Mouse (Mus musculus): ENCODE data around the gene Olfr873.
"Not testable (repeated sequence)": the region's sequence is repeated elsewhere in the genome, so short reads cannot be mapped to it uniquely, and the experiment has no call there.

Olfr873 gene

DNA sequence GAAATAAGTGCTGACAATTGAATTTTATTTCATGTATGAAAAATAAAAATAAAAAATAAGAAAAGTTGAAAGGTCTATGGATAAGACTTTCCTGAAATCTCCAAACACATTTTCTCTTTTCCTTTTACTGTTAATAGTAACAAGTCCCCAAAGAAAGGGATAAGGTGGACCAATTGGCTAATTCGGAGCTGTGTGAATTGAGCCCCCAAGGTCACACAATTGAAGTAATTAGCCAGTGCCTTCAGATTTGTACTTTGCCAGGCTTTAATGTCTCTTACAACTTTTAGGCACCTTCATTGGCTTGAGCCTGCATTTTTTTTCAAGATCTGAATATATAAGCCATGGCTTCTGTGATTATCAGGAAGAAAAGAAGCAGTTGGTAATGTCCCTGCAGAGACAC lies at the start of gene Olfr873:
Gene Olfr873, plus strand, starts transcription at position 301 of the 400 bp plus-strand sequence.
- no peak for DNase-seq (ENCODE audit: low spot score)

DNA sequence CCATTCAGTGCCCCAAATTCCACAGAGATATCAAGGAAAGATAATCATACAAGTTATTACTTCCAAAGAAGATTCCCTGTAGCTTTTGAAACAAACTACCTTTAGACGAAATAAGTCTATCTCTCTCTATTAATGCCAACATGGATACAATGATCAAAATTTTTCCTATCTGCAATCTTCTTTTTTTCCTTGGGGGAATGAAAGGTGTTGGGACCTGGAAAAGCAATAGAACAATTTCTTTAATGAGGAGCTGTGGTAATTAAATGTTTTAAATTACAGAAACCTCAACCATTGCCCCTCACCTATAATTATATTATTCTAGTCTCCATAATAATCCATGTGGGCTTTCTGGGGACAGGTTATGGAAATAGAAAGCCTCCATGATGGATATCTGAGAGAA lies 16.3 kb upstream of the Olfr873 start, which contains the start of gene Olfr39:
Gene Olfr39, plus strand, starts transcription at position 301 of the 400 bp plus-strand sequence.
- no peak for DNase-seq (ENCODE audit: low spot score)

DNA sequence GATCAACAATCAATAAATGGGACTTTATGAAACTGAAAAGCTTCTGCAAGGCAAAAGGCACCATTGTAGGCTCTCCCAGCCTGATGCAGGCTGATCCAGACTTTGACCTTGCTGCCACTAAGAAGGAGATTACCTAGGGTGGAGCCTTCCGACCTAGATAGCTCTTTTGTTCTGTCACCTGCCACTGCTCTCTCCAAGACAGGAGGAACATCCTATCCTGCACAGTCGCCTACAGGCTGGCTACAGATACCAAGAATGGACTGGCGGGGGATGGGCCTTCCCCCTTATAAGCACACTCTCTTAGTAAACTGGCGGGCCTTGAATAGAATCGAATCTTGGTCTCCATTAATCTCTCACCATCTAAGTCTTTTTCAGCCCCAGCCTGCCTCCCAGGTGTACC lies 2.8 kb upstream of the Olfr873 start:
- not testable (repeated sequence) for DNase-seq (ENCODE audit: low spot score)

DNA sequence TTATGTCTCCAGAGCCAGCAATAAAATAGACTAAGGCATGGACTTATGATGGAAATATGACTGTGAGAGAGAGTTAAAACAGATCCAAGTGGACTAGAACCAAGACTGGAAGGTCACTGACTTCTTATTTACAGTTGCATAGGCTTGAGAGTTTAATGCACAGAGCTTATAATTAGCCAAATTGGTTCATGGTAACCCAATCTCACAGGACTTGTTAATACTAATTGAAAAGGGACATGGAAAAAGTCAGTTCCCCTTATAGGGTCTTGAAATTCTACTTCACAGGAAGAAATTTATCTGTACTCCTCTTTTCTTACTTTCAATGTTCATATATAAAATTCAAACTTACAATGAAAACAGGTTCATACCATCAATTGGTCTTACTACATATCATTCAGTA lies 37.7 kb downstream of the Olfr873 start, which contains the start of gene Olfr18:
Gene Olfr18, minus strand, starts transcription at position 101 of the 400 bp plus-strand sequence.
- no peak for DNase-seq (ENCODE audit: low spot score)

DNA sequence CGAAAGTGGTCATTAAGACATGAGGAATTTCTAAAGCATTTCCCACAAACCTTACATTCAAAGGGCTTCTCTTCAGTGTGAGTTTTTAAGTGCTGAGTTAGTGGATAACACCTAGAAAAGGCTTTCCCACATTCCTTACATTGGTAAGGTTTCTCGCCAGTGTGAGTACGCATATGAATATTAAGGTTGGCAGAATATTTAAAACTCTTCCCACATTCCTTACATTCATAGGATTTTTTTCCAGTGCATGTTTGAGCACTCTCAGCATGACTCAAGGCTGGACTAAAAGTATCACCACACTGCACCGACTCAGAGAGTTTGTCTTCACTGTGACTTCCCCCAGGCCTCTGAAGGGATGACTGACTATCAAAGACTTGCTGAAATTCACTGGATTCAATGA lies 50.2 kb downstream of the Olfr873 start:
- no peak for DNase-seq (ENCODE audit: low spot score)

Measured in urinary bladder, postnatal 10 days (tissue).